Mouse (Mus musculus): Measurements from ENCODE around the gene Rpusd4. TPM values are rescaled to one million over a fixed set of nuclear protein-coding genes. Genes with fewer than 3 reads are reported as not detected.

The Rpusd4 gene
- total RNA-seq, 2 experiments from 2014 or later, result 15.3 to 17.1 TPM

Other genes with a start within 250 kb of the Rpusd4 start
- gene St3gal4, start 148.6 kb upstream of the Rpusd4 start, total RNA-seq (2021), result 10 to 100 TPM; 39.2 to 40.2 TPM
- gene Dcps, start 91.8 kb upstream of the Rpusd4 start, total RNA-seq (2021), result 10 to 100 TPM; 25.3 to 29.3 TPM
- 100 to 1,000 TPM; 128 to 136 TPM for gene Srpr, start 67.7 kb upstream of the Rpusd4 start, total RNA-seq (2021)
- 1 to 10 TPM; 8.0 to 8.4 TPM for gene Tirap, start 67.6 kb upstream of the Rpusd4 start, total RNA-seq (2021)
- gene Foxred1, start 56.8 kb upstream of the Rpusd4 start, total RNA-seq (2021), result 100 to 1,000 TPM in 1 of 2 experiments, 10 to 100 TPM in 1; 93.6 to 102 TPM
- 10 to 100 TPM; 11.3 TPM for gene Fam118b, start 60 bp upstream of the Rpusd4 start, total RNA-seq (2021)
- 10 to 100 TPM; 24.8 to 32.4 TPM for gene Cdon, start 153.3 kb downstream of the Rpusd4 start, total RNA-seq (2021)